Mouse (Mus musculus) stomach, embryonic 15.5 days (tissue): Measurements from ENCODE around the gene Yod1. TPM values are rescaled to one million over a fixed set of nuclear protein-coding genes. Genes with fewer than 3 reads are reported as not detected.

Source experiments
- ATAC-seq: fragments of 200-750 bp; cut with Nextera tagmentation; 2 replicates; pipeline ENCODE4 v1.8.0; 2017; ENCODE audit warnings: low read depth, moderate number of reproducible peaks, moderate TSS enrichment; ENCODE audit not compliant: insufficient read depth, low FRiP score
- H3K27ac ChIP-seq: fragments of 300-500 bp; sonication (generic); 2 replicates; pipeline ENCODE4 v1.5.1; 2015; ENCODE audit warnings: mild to moderate bottlenecking, inconsistent platforms
- H3K27me3 ChIP-seq: fragments of 300-500 bp; sonication (generic); replicated peaks from 2 replicates; pipeline ENCODE4 v1.6.1; 2015; ENCODE audit warnings: inconsistent platforms
- H3K36me3 ChIP-seq: fragments of 300-500 bp; sonication (generic); 2 replicates; pipeline ENCODE4 v1.6.1; 2015; ENCODE audit warnings: inconsistent platforms
- H3K4me1 ChIP-seq: fragments of 300-500 bp; sonication (generic); 2 replicates; pipeline ENCODE4 v1.6.1; 2015; ENCODE audit warnings: inconsistent platforms
- H3K4me2 ChIP-seq: fragments of 300-500 bp; sonication (generic); 2 replicates; pipeline ENCODE4 v1.6.1; 2015; ENCODE audit warnings: mild to moderate bottlenecking, inconsistent platforms
- H3K4me3 ChIP-seq: fragments of 300-500 bp; sonication (generic); replicated peaks from 2 replicates; pipeline ENCODE4 v1.5.1; 2015; ENCODE audit warnings: inconsistent platforms
- H3K9ac ChIP-seq: fragments of 300-500 bp; sonication (generic); 2 replicates; pipeline ENCODE4 v1.6.1; 2015; ENCODE audit warnings: inconsistent platforms
- H3K9me3 ChIP-seq: fragments of 300-500 bp; sonication (generic); 2 replicates; pipeline ENCODE4 v1.6.1; 2016; ENCODE audit warnings: inconsistent platforms
- WGBS: fragments of 180-500 bp; shearing (Covaris S2); methylation state at CpG from one replicate; pipeline ENCODE4 v1.1.7; 2015; 5-methylcytosine and 5-hydroxymethylcytosine counted together
- polyA plus RNA-seq: library from polyadenylated mRNA; unstranded; fragments of >200 nt; fragmentation: Nextera tagmentation; extraction: Ambion mirVana; gene quantifications from 2 replicates; pipeline ENCODE4 v1.2.1, GENCODE M21; 2015

Gene Yod1
- polyA plus RNA-seq, 1 experiment from 2014 or later, result 15.1 TPM

- no peaks in the 10 kb centered on the region for H3K36me3 ChIP-seq
- WGBS, result under 1% methylated on average over 38 of the region's 38 CpGs
- peaks cover 6% of the 10 kb centered on the region; the same call in 1 of the 2 replicates for H3K4me1 ChIP-seq
- peak within 1 kb of the TSS; percentile 94 for H3K4me2 ChIP-seq
- peak within 1 kb of the TSS; percentile 87 for H3K27ac ChIP-seq
- no peaks in the 10 kb centered on the region for H3K9me3 ChIP-seq
- peak; percentile 97 for ATAC-seq
- peak within 1 kb of the TSS; percentile 95 for H3K4me3 ChIP-seq
- peak within 1 kb of the TSS; percentile 99 for H3K9ac ChIP-seq
- H3K27me3 ChIP-seq, result no peaks in the 10 kb centered on the region
Observed at GRCm38 (mm10) chr1:130715561-130716217, 1.4 kb upstream of the Yod1 start, which contains the start of gene Gm29427. Gene Gm29427 (minus strand): TSS chr1:130715799.

- no peaks in the 10 kb centered on the region for H3K36me3 ChIP-seq
- ATAC-seq, result no peak
- no peaks in the 10 kb centered on the region for H3K27me3 ChIP-seq
- H3K4me1 ChIP-seq, result peaks cover 6% of the 10 kb centered on the region; the same call in 1 of the 2 replicates
- peak overlapping the region; percentile 95 for H3K4me3 ChIP-seq
- WGBS, result 0% methylated on average over 3 of the region's 3 CpGs
- H3K9ac ChIP-seq, result peak overlapping the region; percentile 99
- peak overlapping the region; percentile 94 for H3K4me2 ChIP-seq
- H3K27ac ChIP-seq, result peak overlapping the region; percentile 87
- H3K9me3 ChIP-seq, result no peaks in the 10 kb centered on the region
Observed at GRCm38 (mm10) chr1:130716218-130716512, 962 bp upstream of the Yod1 start.

GRCm38 (mm10) chr1:130716513-130717290, 425 bp upstream of the Yod1 start:
- Histone ChIP-seq H3K9ac (peak overlapping the region; percentile 99), H3K4me3 (peak overlapping the region; percentile 95), H3K36me3 (no peaks in the 10 kb centered on the region), H3K4me1 (peaks cover 6% of the 10 kb centered on the region; the same call in 1 of the 2 replicates), H3K9me3 (no peaks in the 10 kb centered on the region), H3K27me3 (no peaks in the 10 kb centered on the region), H3K4me2 (peak overlapping the region; percentile 94), H3K27ac (peak overlapping the region; percentile 87)
- WGBS, result under 1% methylated on average over 42 of the region's 42 CpGs
- ATAC-seq, result no peak

GRCm38 (mm10) chr1:130724206-130724605, 7.1 kb downstream of the Yod1 start:
- Histone ChIP-seq H3K27me3 (no peaks in the 10 kb centered on the region), H3K4me2 (no peak overlapping the region), H3K4me3 (no peak overlapping the region), H3K36me3 (no peaks in the 10 kb centered on the region), H3K9ac (no peak overlapping the region), H3K9me3 (no peaks in the 10 kb centered on the region), H3K4me1 (no peaks in the 10 kb centered on the region), H3K27ac (no peak overlapping the region)
- WGBS, result 83% methylated on average over 5 of the region's 5 CpGs
- ATAC-seq, result no peak

GRCm38 (mm10) chr1:130726396-130726795, 9.3 kb downstream of the Yod1 start:
- 0 out of 2 replicates have a peak, but pooled peaks cover under 1% of the 10 kb centered on the region for H3K4me1 ChIP-seq
- no peak overlapping the region for H3K4me3 ChIP-seq
- ATAC-seq, result no peak
- 91% methylated on average over 2 of the region's 2 CpGs for WGBS
- no peak overlapping the region for H3K27ac ChIP-seq
- H3K4me2 ChIP-seq, result no peak overlapping the region
- H3K27me3 ChIP-seq, result no peaks in the 10 kb centered on the region
- H3K9me3 ChIP-seq, result no peaks in the 10 kb centered on the region
- H3K36me3 ChIP-seq, result no peaks in the 10 kb centered on the region
- H3K9ac ChIP-seq, result no peak overlapping the region

- no peak overlapping the region for H3K4me3 ChIP-seq
- no peak overlapping the region for H3K9ac ChIP-seq
- no peak for ATAC-seq
- no peaks in the 10 kb centered on the region for H3K27me3 ChIP-seq
- no peak overlapping the region for H3K4me2 ChIP-seq
- H3K36me3 ChIP-seq, result no peaks in the 10 kb centered on the region
- 0 out of 2 replicates have a peak, but pooled peaks cover 5% of the 10 kb centered on the region for H3K4me1 ChIP-seq
- H3K27ac ChIP-seq, result no peak overlapping the region
- WGBS, result 49% methylated on average over 1 of the region's 1 CpGs
- H3K9me3 ChIP-seq, result no peaks in the 10 kb centered on the region
Observed at GRCm38 (mm10) chr1:130728070-130728469, 10.9 kb downstream of the Yod1 start.

- no peaks in the 10 kb centered on the region for H3K27me3 ChIP-seq
- H3K9ac ChIP-seq, result no peak overlapping the region
- WGBS, result 88% methylated on average over 3 of the region's 3 CpGs
- no peaks in the 10 kb centered on the region for H3K36me3 ChIP-seq
- H3K4me1 ChIP-seq, result 0 out of 2 replicates have a peak, but pooled peaks cover 5% of the 10 kb centered on the region
- H3K27ac ChIP-seq, result no peak overlapping the region
- H3K4me2 ChIP-seq, result no peak overlapping the region
- no peak for ATAC-seq
- H3K4me3 ChIP-seq, result no peak overlapping the region
- H3K9me3 ChIP-seq, result no peaks in the 10 kb centered on the region
Observed at GRCm38 (mm10) chr1:130728708-130729107, 11.6 kb downstream of the Yod1 start.

GRCm38 (mm10) chr1:130729153-130729552, 12.0 kb downstream of the Yod1 start, which contains the start of gene Pfkfb2:
Gene Pfkfb2 (minus strand): TSS chr1:130729253.
- H3K27ac ChIP-seq, result no peak within 1 kb of the TSS
- no peak within 1 kb of the TSS for H3K9ac ChIP-seq
- 0 out of 2 replicates have a peak, but pooled peaks cover 5% of the 10 kb centered on the region for H3K4me1 ChIP-seq
- H3K27me3 ChIP-seq, result no peaks in the 10 kb centered on the region
- no peaks in the 10 kb centered on the region for H3K9me3 ChIP-seq
- no peaks in the 10 kb centered on the region for H3K36me3 ChIP-seq
- WGBS, result 65% methylated on average over 2 of the region's 2 CpGs
- H3K4me2 ChIP-seq, result no peak within 1 kb of the TSS
- H3K4me3 ChIP-seq, result no peak within 1 kb of the TSS
- ATAC-seq, result no peak

- H3K27me3 ChIP-seq, result no peaks in the 10 kb centered on the region
- no peaks in the 10 kb centered on the region for H3K36me3 ChIP-seq
- no peaks in the 10 kb centered on the region for H3K9me3 ChIP-seq
- peak; percentile 89 for ATAC-seq
- H3K9ac ChIP-seq, result no peak within 1 kb of the TSS
- H3K4me1 ChIP-seq, result peaks cover 11% of the 10 kb centered on the region
- H3K4me3 ChIP-seq, result peak within 1 kb of the TSS; percentile 41
- H3K27ac ChIP-seq, result peak within 1 kb of the TSS; percentile 84
- 6% methylated on average over 10 of the region's 10 CpGs for WGBS
- peak within 1 kb of the TSS; percentile 46 for H3K4me2 ChIP-seq
Observed at GRCm38 (mm10) chr1:130731741-130732337, 14.7 kb downstream of the Yod1 start, which contains the start of gene AA986860. Gene AA986860 (plus strand): TSS chr1:130731976.

GRCm38 (mm10) chr1:130732706-130733658, 15.9 kb downstream of the Yod1 start:
- Histone ChIP-seq H3K36me3 (no peaks in the 10 kb centered on the region), H3K9ac (no peak overlapping the region)
- ATAC-seq, result peak; percentile 49

GRCm38 (mm10) chr1:130733671-130734070, 16.5 kb downstream of the Yod1 start:
- Histone ChIP-seq H3K36me3 (no peaks in the 10 kb centered on the region), H3K9ac (no peak overlapping the region)
- 67% methylated on average over 4 of the region's 4 CpGs for whole genome bisulfite sequencing

More at GRCm38 (mm10) chr1:130732706-130733658, 15.9 kb downstream of the Yod1 start:
- Histone ChIP-seq H3K27ac (peak overlapping the region; percentile 84), H3K4me2 (peak overlapping the region; percentile 44), H3K4me3 (peak overlapping the region; percentile 41), H3K27me3 (no peaks in the 10 kb centered on the region), H3K4me1 (peaks cover 11% of the 10 kb centered on the region), H3K9me3 (no peaks in the 10 kb centered on the region)
- 69% methylated on average over 13 of the region's 13 CpGs for WGBS

More at GRCm38 (mm10) chr1:130733671-130734070, 16.5 kb downstream of the Yod1 start:
- peak overlapping the region; percentile 41 for H3K4me3 ChIP-seq
- H3K9me3 ChIP-seq, result no peaks in the 10 kb centered on the region
- ATAC-seq, result peak; percentile 79
- H3K4me1 ChIP-seq, result peaks cover 11% of the 10 kb centered on the region
- peak overlapping the region; percentile 84 for H3K27ac ChIP-seq
- peak overlapping the region; percentile 44 for H3K4me2 ChIP-seq
- H3K27me3 ChIP-seq, result no peaks in the 10 kb centered on the region
